Mouse (Mus musculus): ENCODE data around the gene Cplane1. TPM values are rescaled to one million over a fixed set of nuclear protein-coding genes. Genes with fewer than 3 reads are reported as not detected.

Gene Cplane1
- polyA plus RNA-seq, 1 experiment from 2014 or later = 9.8 TPM

GRCm38 (mm10) chr15:8319191-8319590 lies 150.3 kb downstream of the Cplane1 start:
- H3K27me3 ChIP-seq (ENCODE audit: poor library complexity, severe bottlenecking) = no peaks in the 10 kb centered on the region
- H3K4me3 ChIP-seq = no peak overlapping the region
- DNase-seq (ENCODE audit: extremely low spot score, low spot score) = no peak
- peaks cover 80% of the 10 kb centered on the region for H3K36me3 ChIP-seq (replicated peaks)
- WGBS = 95% methylated on average over 5 of the region's 5 CpGs
- no peaks in the 10 kb centered on the region for H3K9me3 ChIP-seq
- H3K27ac ChIP-seq = no peak overlapping the region
- no peaks in the 10 kb centered on the region for H3K4me1 ChIP-seq

Other genes starting within 250 kb of the Cplane1 start
- gene Wdr70, start 69.9 kb upstream of the Cplane1 start, polyA plus RNA-seq (2016; fragmentation: Nextera tagmentation; extraction: Ambion mirVana) = 73.0 and 83.7 TPM in 2 replicates
- gene Nup155, start 59.8 kb upstream of the Cplane1 start, polyA plus RNA-seq (2016; fragmentation: Nextera tagmentation; extraction: Ambion mirVana) = 34.2 and 37.1 TPM in 2 replicates